Mouse (Mus musculus): ENCODE data around the gene Araf. TPM values are rescaled to one million over a fixed set of nuclear protein-coding genes. Genes with fewer than 3 reads are reported as not detected.

The Araf gene
- polyA plus RNA-seq, 1 experiment from 2014 or later: 53.5 TPM

GRCm38 (mm10) chrX:20806295-20806694, 8.7 kb downstream of the Araf start:
- no peak overlapping the region for H3K4me3 ChIP-seq (ENCODE audit: inconsistent target)
- WGBS (ENCODE audit: missing documents): 80% methylated on average over 1 of the region's 1 CpGs
- H3K36me3 ChIP-seq (ENCODE audit: inconsistent target): no peaks in the 10 kb centered on the region
- no peaks in the 10 kb centered on the region for H3K79me2 ChIP-seq (ENCODE audit: inconsistent target)
- no peak overlapping the region for H3K27ac ChIP-seq

GRCm38 (mm10) chrX:20816974-20817373, 19.4 kb downstream of the Araf start:
- Histone ChIP-seq H3K36me3 (ENCODE audit: inconsistent target) (no peaks in the 10 kb centered on the region), H3K27ac (0 out of 2 replicates have a peak overlapping the region, but pooled peaks have one; percentile 33), H3K79me2 (ENCODE audit: inconsistent target) (no peaks in the 10 kb centered on the region), H3K4me3 (ENCODE audit: inconsistent target) (no peak overlapping the region)
- WGBS (ENCODE audit: missing documents): 31% methylated on average over 6 of the region's 6 CpGs

- H3K79me2 ChIP-seq (ENCODE audit: inconsistent target): no peaks in the 10 kb centered on the region
- no peaks in the 10 kb centered on the region for H3K36me3 ChIP-seq (ENCODE audit: inconsistent target)
- 15% methylated on average over 19 of the region's 19 CpGs for WGBS (ENCODE audit: missing documents)
- H3K27ac ChIP-seq: 0 out of 2 replicates have a peak overlapping the region, but pooled peaks have one; percentile 15
- H3K4me3 ChIP-seq (ENCODE audit: inconsistent target): peak overlapping the region; percentile 24
Measured at GRCm38 (mm10) chrX:20819204-20819628, 21.6 kb downstream of the Araf start.

GRCm38 (mm10) chrX:20819708-20820426, 22.3 kb downstream of the Araf start:
- Histone ChIP-seq H3K4me3 (ENCODE audit: inconsistent target) (peak overlapping the region; percentile 24), H3K79me2 (ENCODE audit: inconsistent target) (no peaks in the 10 kb centered on the region), H3K27ac (0 out of 2 replicates have a peak overlapping the region, but pooled peaks have one; percentile 15), H3K36me3 (ENCODE audit: inconsistent target) (no peaks in the 10 kb centered on the region)
- 30% methylated on average over 6 of the region's 8 CpGs for WGBS (ENCODE audit: missing documents)

GRCm38 (mm10) chrX:20828934-20829333, 31.3 kb downstream of the Araf start:
- no peaks in the 10 kb centered on the region for H3K36me3 ChIP-seq (ENCODE audit: inconsistent target)
- H3K27ac ChIP-seq: no peak overlapping the region
- no peaks in the 10 kb centered on the region for H3K79me2 ChIP-seq (ENCODE audit: inconsistent target)
- H3K4me3 ChIP-seq (ENCODE audit: inconsistent target): no peak overlapping the region
- WGBS (ENCODE audit: missing documents): 28% methylated on average over 5 of the region's 5 CpGs

- Histone ChIP-seq H3K27ac (no peak overlapping the region), H3K4me3 (ENCODE audit: inconsistent target) (no peak overlapping the region), H3K79me2 (ENCODE audit: inconsistent target) (peaks cover 18% of the 10 kb centered on the region), H3K36me3 (ENCODE audit: inconsistent target) (0 out of 2 replicates have a peak, but pooled peaks cover 6% of the 10 kb centered on the region)
- 93% methylated on average over 3 of the region's 3 CpGs for WGBS (ENCODE audit: missing documents)
Measured at GRCm38 (mm10) chrX:20847232-20847631, 49.6 kb downstream of the Araf start.

GRCm38 (mm10) chrX:20847816-20848215, 50.2 kb downstream of the Araf start:
- no peak overlapping the region for H3K4me3 ChIP-seq (ENCODE audit: inconsistent target)
- WGBS (ENCODE audit: missing documents): 39% methylated on average over 2 of the region's 2 CpGs
- H3K36me3 ChIP-seq (ENCODE audit: inconsistent target): 0 out of 2 replicates have a peak, but pooled peaks cover 6% of the 10 kb centered on the region
- H3K79me2 ChIP-seq (ENCODE audit: inconsistent target): peaks cover 18% of the 10 kb centered on the region
- H3K27ac ChIP-seq: no peak overlapping the region

- peaks cover 9% of the 10 kb centered on the region; the same call in 1 of the 2 replicates for H3K36me3 ChIP-seq (ENCODE audit: inconsistent target)
- H3K4me3 ChIP-seq (ENCODE audit: inconsistent target): peak overlapping the region; percentile 70
- 18% methylated on average over 40 of the region's 42 CpGs for WGBS (ENCODE audit: missing documents)
- H3K27ac ChIP-seq: peak overlapping the region; percentile 41
- peaks cover 18% of the 10 kb centered on the region for H3K79me2 ChIP-seq (ENCODE audit: inconsistent target)
Measured at GRCm38 (mm10) chrX:20848256-20848984, 50.8 kb downstream of the Araf start.

GRCm38 (mm10) chrX:20853794-20854193, 56.2 kb downstream of the Araf start:
- Histone ChIP-seq H3K36me3 (ENCODE audit: inconsistent target) (peaks cover 13% of the 10 kb centered on the region; the same call in 1 of the 2 replicates), H3K79me2 (ENCODE audit: inconsistent target) (peaks cover 15% of the 10 kb centered on the region)
- WGBS (ENCODE audit: missing documents): 84% methylated on average over 7 of the region's 7 CpGs

GRCm38 (mm10) chrX:20861453-20862104, 64.0 kb downstream of the Araf start:
- 89% methylated on average over 5 of the region's 5 CpGs for whole genome bisulfite sequencing (ENCODE audit: missing documents)
- H3K4me3 ChIP-seq (ENCODE audit: inconsistent target): no peak overlapping the region
- H3K36me3 ChIP-seq (ENCODE audit: inconsistent target): no peaks in the 10 kb centered on the region
- H3K27ac ChIP-seq: no peak overlapping the region
- H3K79me2 ChIP-seq (ENCODE audit: inconsistent target): no peaks in the 10 kb centered on the region

More at GRCm38 (mm10) chrX:20853794-20854193, 56.2 kb downstream of the Araf start:
- Histone ChIP-seq H3K27ac (no peak overlapping the region), H3K4me3 (ENCODE audit: inconsistent target) (no peak overlapping the region)

- no peaks in the 10 kb centered on the region for H3K36me3 ChIP-seq (ENCODE audit: inconsistent target)
- H3K27ac ChIP-seq: no peak overlapping the region
- WGBS (ENCODE audit: missing documents): 76% methylated on average over 24 of the region's 29 CpGs
- no peak overlapping the region for H3K4me3 ChIP-seq (ENCODE audit: inconsistent target)
- no peaks in the 10 kb centered on the region for H3K79me2 ChIP-seq (ENCODE audit: inconsistent target)
Measured at GRCm38 (mm10) chrX:20862105-20863065, 64.8 kb downstream of the Araf start.

- Histone ChIP-seq H3K4me3 (ENCODE audit: inconsistent target) (no peak overlapping the region), H3K27ac (no peak overlapping the region), H3K79me2 (ENCODE audit: inconsistent target) (no peaks in the 10 kb centered on the region), H3K36me3 (ENCODE audit: inconsistent target) (no peaks in the 10 kb centered on the region)
- whole genome bisulfite sequencing (ENCODE audit: missing documents): 49% methylated on average over 9 of the region's 9 CpGs
Measured at GRCm38 (mm10) chrX:20863161-20864101, 65.8 kb downstream of the Araf start.

- WGBS (ENCODE audit: missing documents): 79% methylated on average over 2 of the region's 4 CpGs
- H3K27ac ChIP-seq: no peak overlapping the region
- H3K79me2 ChIP-seq (ENCODE audit: inconsistent target): no peaks in the 10 kb centered on the region
- no peaks in the 10 kb centered on the region for H3K36me3 ChIP-seq (ENCODE audit: inconsistent target)
- no peak overlapping the region for H3K4me3 ChIP-seq (ENCODE audit: inconsistent target)
Measured at GRCm38 (mm10) chrX:20868091-20868490, 70.5 kb downstream of the Araf start.

Data from macrophage (primary cell).